Mouse (Mus musculus) cerebellum, adult 2 months (tissue): ENCODE measurements at regions not wholly inside any gene's neighbourhood (a gene's known extent, or its start where the extent isn't known, plus 50 kb on each side); places are given as distances from the start of the nearest gene placed in this dataset.

Experiments
- CTCF ChIP-seq: fragments of 200-500 bp; IDR thresholded peaks from 2 replicates; pipeline ENCODE4 v1.5.1; 2011; ENCODE audit warnings: low read depth, mild to moderate bottlenecking, control low read depth, low read length, moderate library complexity, borderline replicate concordance; ENCODE audit not compliant: insufficient read depth
- POLR2A ChIP-seq: fragments of 200-500 bp; IDR thresholded peaks from 2 replicates; pipeline ENCODE4 v1.6.1; 2011; ENCODE audit warnings: low read length, control low read depth, borderline replicate concordance; ENCODE audit not compliant: insufficient read depth

- no peak for TF ChIP-seq CTCF
- no peak for TF ChIP-seq POLR2A
Observed at GRCm38 (mm10) chr17:14492936-14493335, 201.1 kb downstream of the Thbs2 start.
